Mouse (Mus musculus): ENCODE results near the gene Crybg1.

GRCm38 (mm10) chr10:44112005-44112675, 36.5 kb downstream of the Crybg1 start:
- TF ChIP-seq CTCF (IDR thresholded peaks at IDR 0.05; ENCODE audit: extremely low read depth, insufficient read length, insufficient replicate concordance, low read depth, low read length) (no peak), POLR2A (IDR thresholded peaks at IDR 0.05; ENCODE audit: low read depth, low read length) (no peak)

All from small intestine, adult 2 months (tissue).